Mouse (Mus musculus) hematopoietic multipotent progenitor cell, adult 10-12 weeks (in vitro differentiated cells): ENCODE data around the gene Rab3a. TPM values are rescaled to one million over a fixed set of nuclear protein-coding genes. Genes with fewer than 3 reads are reported as not detected.

ENCODE experiments used
- polyA plus RNA-seq: library from polyadenylated mRNA; stranded (reverse); fragments of >175 nt; gene quantifications from 2 replicates; pipeline ENCODE4 v1.2.3, GENCODE M21; 2012; ENCODE audit warnings: low replicate concordance

Rab3a gene
- polyA plus RNA-seq, result 23.3 and 50.9 TPM in 2 replicates

DNA sequence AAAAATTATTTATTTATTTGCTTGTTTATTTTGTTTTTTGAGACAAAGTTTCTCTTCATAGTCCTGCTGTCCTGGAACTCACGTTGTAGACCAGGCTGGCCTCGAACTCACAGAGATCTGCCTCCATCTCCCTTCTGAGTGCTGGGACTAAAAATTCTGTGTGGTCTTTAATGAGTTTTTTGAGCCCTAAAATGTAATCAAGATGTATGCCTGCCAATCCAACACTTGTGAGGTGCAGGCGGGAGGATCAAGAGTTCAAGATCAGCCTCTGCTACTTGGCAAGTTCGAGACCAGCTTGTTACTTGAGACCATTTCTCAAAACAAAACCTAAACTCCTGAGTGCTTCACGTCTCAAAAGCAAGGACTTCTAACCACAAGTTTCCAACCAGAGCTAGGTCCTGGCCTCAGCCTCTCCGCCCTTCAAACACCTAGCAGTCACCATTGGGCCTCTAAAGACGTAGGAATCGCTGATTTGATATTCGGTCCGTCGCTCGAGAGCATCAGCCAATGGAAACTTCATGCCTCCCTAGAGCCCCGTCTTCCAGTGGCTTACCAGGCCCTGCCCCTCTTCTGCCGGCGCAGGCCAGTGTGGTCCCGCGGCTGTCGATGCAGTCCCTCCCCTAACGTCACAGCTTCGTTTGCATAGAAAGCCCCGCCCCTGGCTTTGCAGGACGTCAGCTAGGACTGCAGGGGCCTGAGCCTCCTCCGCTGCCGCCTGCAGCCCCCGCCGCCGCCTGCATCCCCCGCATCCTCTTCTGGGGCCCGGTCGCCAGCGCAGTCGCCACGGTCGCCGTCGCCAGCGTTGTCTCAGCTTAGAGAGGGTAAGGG, at the start of gene Rab3a:
TSS of gene Rab3a (plus strand) at position 637 of the 828 bp plus-strand sequence.

GRCm38 (mm10) chr8:70718297-70718696, 36.2 kb upstream of the Rab3a start, which contains the start of gene Gm3336:
TSS of gene Gm3336 (plus strand) at chr8:70718543.

GRCm38 (mm10) chr8:70723486-70724210, 30.8 kb upstream of the Rab3a start, which contains the start of gene Pde4c:
TSS of gene Pde4c (plus strand) at chr8:70723720.

DNA sequence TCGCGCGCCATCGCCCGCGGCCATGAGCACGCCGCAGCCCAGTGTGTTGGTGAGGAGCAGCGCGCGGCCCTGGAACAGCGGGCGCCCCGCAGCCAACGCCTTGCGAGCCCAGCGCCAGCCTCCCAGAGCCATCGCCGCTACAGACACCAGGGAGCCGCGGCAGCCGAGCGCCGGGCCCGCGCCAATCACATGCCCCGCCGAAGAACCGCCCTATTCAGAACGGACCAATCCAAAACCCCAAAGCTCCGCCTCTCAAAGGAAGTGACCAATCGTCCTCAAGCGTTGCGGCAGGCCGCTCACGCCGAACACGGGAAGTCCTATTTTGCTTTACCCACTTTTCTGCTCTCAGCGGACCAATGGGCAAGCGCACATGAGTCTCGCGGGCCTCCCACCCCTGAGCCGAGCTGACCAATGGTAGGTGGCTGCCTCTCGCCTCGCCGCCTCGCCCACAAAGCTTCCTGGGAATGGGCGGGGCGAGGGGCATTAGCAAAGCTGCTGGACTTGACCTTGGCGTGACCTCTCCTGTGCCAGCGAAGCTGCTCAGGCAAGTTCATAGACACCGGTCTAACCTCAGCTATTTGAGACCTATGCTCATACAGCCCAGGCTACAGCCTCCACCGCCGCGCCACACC, 6.4 kb downstream of the Rab3a start, which contains the start of gene Mpv17l2:
TSS of gene Mpv17l2 (minus strand) at position 172 of the 632 bp plus-strand sequence.

DNA sequence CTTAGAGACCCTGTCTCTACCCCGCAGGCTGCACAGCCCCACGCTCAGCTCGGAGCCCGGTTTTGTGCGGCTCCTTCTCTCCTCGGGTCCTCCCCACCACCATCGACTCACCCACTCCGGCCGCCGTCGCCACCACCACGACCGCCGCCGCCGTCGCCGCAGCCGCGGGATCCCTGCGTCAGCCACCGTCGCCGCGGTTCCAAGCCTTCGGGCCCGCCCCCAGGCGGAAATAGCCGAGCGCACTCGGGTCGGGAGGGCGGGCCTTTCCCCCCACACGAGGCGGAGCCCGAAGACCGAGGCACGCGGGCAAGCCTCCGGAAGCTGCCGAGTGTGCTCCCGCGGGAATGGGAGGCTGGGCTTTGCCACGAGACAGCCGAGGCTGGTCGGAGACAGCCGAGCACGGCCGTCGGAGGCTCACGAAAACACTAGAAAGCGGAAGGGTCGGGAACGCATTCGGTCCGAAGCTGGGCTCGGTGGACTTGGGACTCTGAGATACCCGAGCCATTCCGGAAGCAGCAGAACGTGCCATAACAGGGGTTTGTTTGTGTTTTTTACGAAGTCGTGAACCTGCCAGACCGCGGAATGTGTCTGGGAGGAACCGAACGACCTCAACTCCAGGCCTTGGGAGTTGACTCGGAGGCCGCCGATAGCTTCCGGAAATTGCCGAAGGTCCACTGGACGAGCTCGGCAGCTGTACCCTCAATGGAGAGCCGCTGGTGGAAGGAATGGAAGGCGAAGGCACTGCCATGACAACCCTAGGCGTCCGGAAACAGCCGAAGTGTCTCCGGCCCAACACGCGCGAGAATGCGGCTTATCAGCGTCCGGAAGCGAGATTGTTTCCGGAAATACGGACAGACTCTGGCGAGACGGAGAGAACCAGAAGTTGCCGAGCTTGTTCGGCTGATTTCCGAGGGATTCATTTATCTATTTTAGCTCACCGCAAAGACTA, 22.3 kb downstream of the Rab3a start, which contains the start of gene Pik3r2:
TSS of gene Pik3r2 (minus strand) at position 218 of the 949 bp plus-strand sequence.

GRCm38 (mm10) chr8:70804481-70805206, 50.2 kb downstream of the Rab3a start, which contains the start of gene Mast3:
TSS of gene Mast3 (minus strand) at chr8:70805054.

GRCm38 (mm10) chr8:70808239-70808638, 53.8 kb downstream of the Rab3a start, which contains the start of gene Il12rb1:
TSS of gene Il12rb1 (plus strand) at chr8:70808449.

Other genes with a start within 250 kb of the Rab3a start
- gene Rex1bd, start 247.9 kb upstream of the Rab3a start, polyA plus RNA-seq, result 130 and 215 TPM in 2 replicates
- 756 and 1,789 TPM in 2 replicates for gene Uba52, start 243.9 kb upstream of the Rab3a start, polyA plus RNA-seq
- gene Fkbp8, start 227.0 kb upstream of the Rab3a start, polyA plus RNA-seq, result 658 and 1,767 TPM in 2 replicates
- 25.8 and 38.2 TPM in 2 replicates for gene Kxd1, start 226.7 kb upstream of the Rab3a start, polyA plus RNA-seq
- gene Ell, start 215.2 kb upstream of the Rab3a start, polyA plus RNA-seq, result 46.8 and 56.3 TPM in 2 replicates
- gene Isyna1, start 160.3 kb upstream of the Rab3a start, polyA plus RNA-seq, result 123 and 176 TPM in 2 replicates
- 364 and 1,497 TPM in 2 replicates for gene Ssbp4, start 145.8 kb upstream of the Rab3a start, polyA plus RNA-seq
- gene Lrrc25, start 138.5 kb upstream of the Rab3a start, polyA plus RNA-seq, result 40.3 and 51.0 TPM in 2 replicates
- 0.58 and 1.2 TPM in 2 replicates for gene Gdf15, start 122.2 kb upstream of the Rab3a start, polyA plus RNA-seq
- gene Pgpep1, start 94.3 kb upstream of the Rab3a start, polyA plus RNA-seq, result 3.4 and 3.7 TPM in 2 replicates
- 257 and 405 TPM in 2 replicates for gene Lsm4, start 81.4 kb upstream of the Rab3a start, polyA plus RNA-seq
- gene Jund, start 55.7 kb upstream of the Rab3a start, polyA plus RNA-seq, result 801 and 2,923 TPM in 2 replicates
- 0.03 TPM in 1 of 2 replicates, not detected in the other for gene Iqcn, start 51.2 kb upstream of the Rab3a start, polyA plus RNA-seq
- 0.20 TPM in 1 of 2 replicates, not detected in the other for gene Gm3336, start 36.1 kb upstream of the Rab3a start, polyA plus RNA-seq
- gene Pde4c, start 31.0 kb upstream of the Rab3a start, polyA plus RNA-seq, result 8.2 and 8.4 TPM in 2 replicates
- 67.8 and 94.2 TPM in 2 replicates for gene Mpv17l2, start 6.3 kb downstream of the Rab3a start, polyA plus RNA-seq
- gene Pik3r2, start 22.0 kb downstream of the Rab3a start, polyA plus RNA-seq, result 55.0 and 106 TPM in 2 replicates
- gene Mast3, start 50.4 kb downstream of the Rab3a start, polyA plus RNA-seq, result 424 and 1,050 TPM in 2 replicates
- gene Il12rb1, start 53.8 kb downstream of the Rab3a start, polyA plus RNA-seq, result 4.7 and 10.2 TPM in 2 replicates
- gene Arrdc2, start 85.0 kb downstream of the Rab3a start, polyA plus RNA-seq, result 68.9 and 169 TPM in 2 replicates
- gene Kcnn1, start 108.6 kb downstream of the Rab3a start, polyA plus RNA-seq, result 0.33 and 0.61 TPM in 2 replicates
- gene Ccdc124, start 119.3 kb downstream of the Rab3a start, polyA plus RNA-seq, result 116 and 130 TPM in 2 replicates
- 0.16 and 0.54 TPM in 2 replicates for gene Slc5a5, start 138.1 kb downstream of the Rab3a start, polyA plus RNA-seq
- 1,142 and 8,485 TPM in 2 replicates for gene Rpl18a, start 142.7 kb downstream of the Rab3a start, polyA plus RNA-seq
- gene Map1s, start 151.3 kb downstream of the Rab3a start, polyA plus RNA-seq, result 86.1 and 126 TPM in 2 replicates